Mouse (Mus musculus) forebrain, embryonic 11.5 days (tissue): ENCODE data around the gene Fry. TPM values are rescaled to one million over a fixed set of nuclear protein-coding genes. Genes with fewer than 3 reads are reported as not detected.

Experiments
- polyA plus RNA-seq: library from polyadenylated mRNA; unstranded; fragments of >200 nt; fragmentation: Nextera tagmentation; extraction: Ambion mirVana; gene quantifications from 2 replicates; pipeline ENCODE4 v1.2.1, GENCODE M21; 2014

The Fry gene
- polyA plus RNA-seq, 1 experiment from 2014 or later, result 8.4 TPM

Other genes with a start within 250 kb of the Fry start
- gene Rxfp2, start 100.0 kb upstream of the Fry start, polyA plus RNA-seq, result 0.33 and 0.44 TPM in 2 replicates